Mouse (Mus musculus) liver, postnatal 0 days (tissue): Measurements from ENCODE around the gene Xkrx.

Source experiments
- CTCF ChIP-seq: sonication (generic); IDR thresholded peaks from 2 replicates; pipeline ENCODE4 v1.5.1; 2016; ENCODE audit warnings: antibody characterized with exemption, low read depth
- EP300 ChIP-seq: IDR thresholded peaks from 2 replicates; pipeline ENCODE4 v1.6.1; 2016; ENCODE audit warnings: antibody characterized with exemption, low read depth, mild to moderate bottlenecking

DNA sequence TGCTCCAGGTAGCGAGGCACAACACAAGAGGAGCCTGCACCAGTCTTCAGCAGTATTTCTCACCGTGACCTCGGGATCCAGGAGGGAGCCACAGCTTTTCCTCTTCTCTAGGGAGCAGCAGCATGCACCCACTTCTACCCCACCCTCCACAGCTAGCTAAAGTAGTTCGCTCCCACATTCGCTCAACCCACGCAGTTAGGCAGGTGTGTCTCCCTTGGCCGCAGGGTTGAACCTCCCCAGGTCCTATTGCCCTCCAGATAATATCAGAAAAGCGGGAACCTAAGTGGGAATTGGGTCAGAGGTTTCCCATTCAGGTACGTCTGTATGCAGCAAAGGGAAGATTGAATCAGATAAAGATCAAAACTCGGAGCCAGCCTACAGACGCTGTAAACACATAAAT, 950 bp upstream of the Xkrx start:
- TF ChIP-seq CTCF (no peak), EP300 (no peak)
